Mouse (Mus musculus) cerebral cortex, adult 2 months (tissue): ENCODE results near the gene St6galnac5.

ENCODE experiments used
- WGBS: fragments of 180-500 bp; shearing (Covaris S2); methylation state at CpG from one replicate; pipeline ENCODE4 v1.1.7; 2018; 5-methylcytosine and 5-hydroxymethylcytosine counted together

Gene St6galnac5

DNA sequence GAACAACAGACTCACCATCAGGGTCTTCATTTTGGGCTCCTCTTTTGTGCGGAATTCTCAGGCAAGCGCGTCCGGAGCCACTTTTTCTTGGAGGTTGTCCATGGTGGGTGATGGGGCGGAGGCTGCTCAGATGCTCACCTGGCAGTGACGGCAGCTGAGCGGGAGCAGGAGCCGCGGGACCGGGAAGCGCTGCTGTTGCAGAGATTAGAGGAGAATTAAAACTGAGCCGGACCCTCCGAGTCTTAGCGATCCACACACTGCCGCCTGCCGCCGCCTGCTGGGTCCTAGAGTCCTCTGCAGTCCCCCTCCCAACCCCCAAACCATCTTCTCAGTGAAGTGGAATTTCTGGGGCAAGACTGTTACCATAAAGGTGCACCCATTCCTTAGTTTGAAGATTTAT lies at the start of gene St6galnac5:
St6galnac5 (minus strand) TSS at position 259 of the 400 bp plus-strand sequence.
- WGBS: 1% methylated on average over 17 of the region's 17 CpGs

DNA sequence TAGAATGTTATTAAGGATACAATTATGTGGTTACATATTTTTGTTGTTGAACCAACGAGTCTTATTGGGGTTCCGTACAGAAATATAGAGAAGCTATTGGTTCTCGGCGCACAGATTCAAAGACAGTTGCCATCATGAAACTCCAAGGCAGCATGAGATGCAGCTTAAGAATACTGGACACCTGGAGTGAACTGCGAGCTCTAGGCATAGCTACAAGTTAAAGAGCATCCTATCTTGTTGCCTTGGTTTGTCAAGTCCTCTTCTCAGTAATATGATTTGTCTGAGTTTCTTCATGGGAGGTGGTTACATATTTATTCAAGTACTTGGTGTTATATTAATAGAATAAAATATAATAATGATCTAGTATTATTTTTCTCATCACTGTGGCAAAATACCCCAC lies 48.7 kb upstream of the St6galnac5 start:
- 97% methylated on average over 5 of the region's 5 CpGs for WGBS

DNA sequence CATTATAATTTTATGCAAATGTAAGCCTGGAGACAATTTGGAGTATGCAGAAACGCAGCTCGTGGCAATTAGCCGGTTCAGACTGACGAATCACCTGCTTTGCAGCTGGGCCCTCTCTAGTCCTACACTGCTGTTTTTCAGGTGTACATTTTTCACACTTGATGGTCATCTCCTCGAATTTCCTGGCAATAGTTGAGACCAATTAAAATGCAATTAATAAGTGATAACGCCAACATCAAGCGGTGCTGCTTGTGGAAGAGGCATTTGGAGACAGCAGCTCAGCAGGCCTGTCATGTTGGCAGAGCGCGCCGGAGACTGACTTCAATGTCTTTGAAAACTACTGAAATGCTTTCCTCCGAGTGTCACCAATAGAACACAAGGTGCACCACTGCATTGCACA lies 42.0 kb upstream of the St6galnac5 start:
- 77% methylated on average over 11 of the region's 11 CpGs for WGBS

DNA sequence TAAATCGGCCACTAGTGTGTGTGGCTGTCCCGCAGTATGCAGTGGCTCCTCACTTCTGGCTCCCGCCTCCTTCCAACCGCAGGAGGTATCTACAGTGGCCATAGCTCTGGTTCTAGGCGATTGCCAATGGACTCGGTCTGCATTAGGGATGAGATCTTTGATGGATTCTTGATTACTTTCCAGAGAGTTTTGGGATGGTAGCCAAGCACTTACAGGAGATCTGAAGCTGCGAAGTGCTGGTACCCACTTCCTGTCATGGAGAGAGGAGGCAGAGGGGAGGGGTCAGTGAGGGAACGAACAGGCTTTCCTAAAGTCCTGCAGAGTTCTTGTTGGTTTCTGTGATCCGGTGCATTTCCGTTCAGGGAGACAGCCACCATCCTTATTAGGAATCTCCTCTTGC lies 36.0 kb upstream of the St6galnac5 start:
- 43% methylated on average over 10 of the region's 10 CpGs for WGBS

DNA sequence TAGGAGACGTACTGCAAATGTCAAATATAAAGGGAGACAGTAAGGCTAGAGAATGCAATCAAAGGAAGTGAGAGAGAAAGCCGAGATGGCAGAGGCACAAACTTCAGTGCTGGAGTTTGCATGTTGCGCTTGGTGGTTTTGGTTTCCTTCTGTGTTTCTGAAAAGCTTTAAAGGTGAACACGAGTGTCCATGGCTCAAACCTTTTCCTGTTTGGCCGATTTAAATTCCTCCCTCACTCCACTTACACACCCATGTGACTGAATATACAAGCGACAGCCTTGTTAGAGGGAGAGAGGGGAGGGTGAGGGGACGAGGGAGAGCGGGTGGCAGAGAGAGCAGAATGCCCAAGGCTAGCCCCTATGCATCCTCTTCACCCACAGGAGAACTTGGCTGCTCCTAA lies 34.3 kb upstream of the St6galnac5 start:
- 61% methylated on average over 8 of the region's 8 CpGs for WGBS

DNA sequence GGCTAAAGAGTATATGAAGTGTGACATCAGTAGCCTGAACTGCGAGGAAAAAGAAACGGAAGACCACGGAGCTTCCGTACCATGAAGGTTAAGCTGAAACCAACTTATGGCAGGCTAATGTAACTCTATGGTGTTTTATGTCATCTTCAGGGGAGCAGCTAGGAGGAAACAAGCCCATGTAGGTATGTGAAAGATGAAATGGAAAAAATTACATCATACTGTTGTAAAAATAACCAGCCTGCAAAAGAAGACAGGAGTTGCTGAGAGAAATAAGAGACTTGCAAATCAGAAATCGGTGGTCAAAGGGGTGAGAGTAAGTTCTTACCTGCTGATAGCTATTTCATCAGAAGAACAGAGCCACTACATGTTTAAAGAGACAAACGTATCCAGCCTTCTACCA lies 24.8 kb upstream of the St6galnac5 start:
- 87% methylated on average over 6 of the region's 6 CpGs for WGBS

DNA sequence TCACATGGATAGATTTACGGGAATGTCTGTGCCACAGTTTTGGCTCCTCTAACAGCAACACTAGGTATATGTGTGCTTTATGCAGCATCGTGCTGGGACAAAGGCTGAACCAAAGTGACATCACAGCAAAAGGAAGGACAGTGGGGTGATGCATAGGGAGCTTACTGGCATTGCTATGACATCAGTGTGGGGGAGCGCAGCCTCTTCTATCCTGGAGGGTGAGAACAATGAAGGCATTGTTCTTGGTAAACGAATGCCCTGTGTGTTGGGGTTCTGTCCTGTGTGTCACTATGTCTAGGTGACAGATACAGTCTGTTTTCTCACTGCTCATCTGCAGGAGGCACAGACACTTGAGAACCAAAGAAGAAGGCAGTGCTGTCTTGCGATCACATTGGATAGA lies 16.9 kb upstream of the St6galnac5 start:
- 66% methylated on average over 5 of the region's 5 CpGs for WGBS

DNA sequence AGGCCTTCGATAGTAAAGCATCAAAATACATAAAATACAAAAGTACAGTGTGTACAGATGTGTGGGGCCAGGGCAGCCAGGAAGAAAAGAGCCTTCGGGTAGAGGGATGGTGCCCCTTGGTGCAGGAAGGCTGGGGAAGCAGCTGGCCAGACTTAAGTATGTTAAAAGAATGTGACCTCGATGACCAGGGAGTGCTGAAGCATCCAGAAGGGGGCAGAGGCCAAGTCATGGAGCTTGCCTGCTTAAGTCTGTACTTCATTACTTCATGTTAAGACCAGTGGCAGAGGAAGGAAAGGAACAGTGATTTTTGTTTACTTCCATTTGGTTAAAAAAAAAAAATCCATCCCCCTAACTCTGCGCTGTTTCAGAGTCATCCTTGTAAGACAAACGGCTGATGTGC lies 16.1 kb upstream of the St6galnac5 start:
- WGBS: 73% methylated on average over 5 of the region's 5 CpGs

DNA sequence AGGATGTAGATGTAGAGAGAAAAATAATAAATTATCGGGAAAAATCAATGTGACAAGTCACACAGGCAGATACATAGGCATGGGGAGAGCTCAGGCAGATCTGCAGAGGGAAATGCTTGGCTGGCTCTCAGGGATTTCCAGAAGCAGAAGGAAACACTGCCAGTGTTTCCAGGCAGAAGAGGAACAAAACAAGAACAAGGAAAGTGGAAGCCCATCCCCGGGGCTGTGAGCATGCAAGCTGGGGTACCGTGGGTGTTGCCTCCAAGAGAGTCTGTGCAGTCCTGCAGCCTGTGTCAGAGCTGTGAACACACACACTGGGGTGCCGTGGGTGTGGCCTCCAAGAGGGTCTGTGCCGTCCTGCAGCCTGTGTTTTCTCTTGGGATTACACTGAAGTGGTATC lies 11.6 kb upstream of the St6galnac5 start:
- WGBS: 43% methylated on average over 5 of the region's 5 CpGs

DNA sequence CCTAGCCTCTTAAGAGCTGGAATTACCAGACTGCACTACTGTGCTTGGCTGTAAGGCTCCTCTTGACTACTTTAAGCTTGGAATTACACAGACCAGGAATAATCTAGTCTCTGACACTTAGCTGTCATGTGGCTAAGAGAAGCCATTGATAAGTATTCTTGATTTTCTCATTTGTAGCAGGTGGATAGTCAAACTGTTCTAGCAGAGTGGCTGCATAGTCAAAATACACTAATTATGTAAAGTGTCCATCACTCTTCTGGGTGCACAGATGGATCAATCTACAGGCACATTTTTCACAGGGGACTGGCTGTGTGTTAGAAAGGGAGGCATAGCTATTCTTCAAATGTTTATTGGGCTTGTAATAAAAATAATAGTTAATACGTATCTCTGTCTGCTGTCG lies 8.7 kb upstream of the St6galnac5 start:
- 94% methylated on average over 2 of the region's 2 CpGs for WGBS

DNA sequence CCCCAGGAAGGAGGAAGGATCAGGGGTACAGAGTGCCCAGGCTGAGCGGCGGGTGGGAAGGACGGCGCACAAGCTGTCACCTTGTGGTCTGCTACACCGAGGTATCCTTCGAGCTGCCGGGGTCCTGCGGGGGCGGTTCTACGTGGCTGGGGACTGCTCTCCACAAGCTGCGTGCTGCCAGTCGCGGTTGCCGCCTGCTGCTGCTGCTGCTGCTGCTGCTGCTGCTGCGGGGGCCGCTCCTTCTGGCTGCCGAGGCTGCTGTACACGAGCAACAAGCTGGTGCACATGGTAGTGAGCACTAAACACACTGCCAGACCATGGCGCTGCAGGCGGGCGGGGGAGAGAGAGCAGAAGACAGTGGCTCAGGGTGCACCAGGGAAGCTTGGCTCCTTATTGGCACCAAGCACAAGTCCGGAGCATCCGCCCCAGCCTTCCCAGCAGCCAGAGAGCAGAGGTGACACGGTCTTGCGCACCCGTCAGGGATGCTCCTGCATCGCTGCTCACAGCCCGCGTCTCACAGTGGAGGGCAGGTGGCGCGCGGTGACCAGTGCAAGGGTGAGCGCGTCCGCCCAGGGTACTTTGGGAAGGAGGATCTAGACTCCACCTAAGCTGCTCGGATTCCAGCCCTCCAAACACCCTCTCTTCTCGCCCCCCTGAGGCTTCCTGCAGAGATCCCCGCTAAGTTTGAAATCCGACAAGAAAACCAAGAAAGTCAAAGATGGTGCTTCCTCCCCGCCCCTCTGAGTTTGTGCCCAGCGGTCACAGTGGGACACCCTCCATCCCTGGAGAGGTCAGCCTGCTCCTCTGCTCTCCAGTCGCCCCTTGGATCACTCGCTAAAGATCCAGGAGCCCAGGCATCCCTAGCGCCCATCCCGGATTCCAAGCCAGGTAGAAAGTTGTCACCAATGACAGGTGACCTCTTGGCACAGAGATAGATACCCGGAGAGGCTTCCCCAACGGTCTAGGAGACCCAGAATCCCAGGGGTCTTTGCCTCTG lies 770 bp downstream of the St6galnac5 start:
- 1% methylated on average over 47 of the region's 47 CpGs for WGBS

DNA sequence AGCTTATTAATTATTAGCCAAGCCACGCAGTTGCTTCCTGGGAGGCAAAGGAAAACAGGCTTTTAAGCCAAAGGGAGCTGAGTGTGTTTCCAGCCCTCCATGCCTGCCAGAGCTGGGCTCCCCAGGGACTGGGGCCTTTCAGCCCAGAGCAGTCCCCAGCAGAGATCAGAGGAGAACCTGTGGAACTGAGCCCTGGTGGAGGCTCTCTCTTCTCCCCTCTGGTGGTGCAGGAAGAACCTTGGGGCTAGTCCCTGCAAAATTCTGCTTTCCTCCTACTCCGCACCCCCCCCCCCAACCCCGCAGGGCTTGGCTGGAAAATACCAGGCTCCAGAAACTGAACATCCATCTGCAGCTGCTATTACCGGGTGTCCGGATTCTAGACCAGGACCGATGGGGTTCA lies 1.6 kb downstream of the St6galnac5 start:
- WGBS: 21% methylated on average over 6 of the region's 6 CpGs

DNA sequence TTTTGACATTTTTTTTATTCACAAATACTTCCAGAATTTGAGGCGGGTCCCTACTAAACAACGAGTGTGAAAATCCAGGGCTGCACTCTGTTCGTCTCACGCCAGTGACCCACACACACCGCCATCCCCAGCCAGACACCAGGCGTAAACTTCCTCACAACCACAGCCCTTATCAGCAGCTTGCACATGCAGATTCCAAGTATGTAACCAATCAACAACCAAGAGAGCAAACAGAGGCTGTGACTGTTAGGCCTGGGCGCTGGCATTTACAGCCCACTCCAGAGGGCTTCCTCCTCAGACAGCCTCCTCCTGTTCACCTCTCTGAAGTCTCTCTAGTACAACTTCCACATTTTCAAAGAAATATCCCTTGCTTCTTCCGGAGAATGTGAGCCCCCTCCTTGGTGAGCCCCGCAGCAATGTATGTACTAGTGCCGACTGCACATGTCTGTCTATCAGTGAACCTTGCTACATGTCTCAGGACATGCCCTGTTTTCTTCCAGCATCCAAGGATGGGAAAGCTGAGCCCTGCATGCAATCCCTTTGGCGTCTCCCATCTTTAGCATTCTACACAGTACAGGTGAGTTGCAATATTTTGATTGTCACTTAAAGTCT lies 2.5 kb downstream of the St6galnac5 start:
- 57% methylated on average over 11 of the region's 11 CpGs for WGBS

DNA sequence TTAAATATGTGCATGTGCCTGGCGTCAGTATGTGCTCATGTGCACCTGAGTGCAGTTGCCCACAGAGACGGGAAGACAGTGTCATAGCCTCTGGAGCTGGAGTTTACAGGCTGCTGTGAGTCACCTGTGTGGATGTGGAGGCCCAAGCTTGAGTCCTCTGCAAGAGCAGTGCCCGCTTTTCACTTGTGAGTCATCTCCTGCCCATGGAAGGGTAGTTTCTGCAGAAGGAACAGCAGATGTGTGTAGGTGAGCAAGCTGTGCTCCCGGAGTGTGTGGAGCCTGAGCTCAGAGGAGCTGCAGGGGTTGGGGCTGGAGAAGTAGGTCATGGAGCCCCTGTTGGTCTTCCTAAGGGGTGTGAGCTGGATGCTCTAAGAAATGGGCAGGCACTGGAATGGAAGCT lies 10.7 kb downstream of the St6galnac5 start:
- 49% methylated on average over 4 of the region's 4 CpGs for WGBS

DNA sequence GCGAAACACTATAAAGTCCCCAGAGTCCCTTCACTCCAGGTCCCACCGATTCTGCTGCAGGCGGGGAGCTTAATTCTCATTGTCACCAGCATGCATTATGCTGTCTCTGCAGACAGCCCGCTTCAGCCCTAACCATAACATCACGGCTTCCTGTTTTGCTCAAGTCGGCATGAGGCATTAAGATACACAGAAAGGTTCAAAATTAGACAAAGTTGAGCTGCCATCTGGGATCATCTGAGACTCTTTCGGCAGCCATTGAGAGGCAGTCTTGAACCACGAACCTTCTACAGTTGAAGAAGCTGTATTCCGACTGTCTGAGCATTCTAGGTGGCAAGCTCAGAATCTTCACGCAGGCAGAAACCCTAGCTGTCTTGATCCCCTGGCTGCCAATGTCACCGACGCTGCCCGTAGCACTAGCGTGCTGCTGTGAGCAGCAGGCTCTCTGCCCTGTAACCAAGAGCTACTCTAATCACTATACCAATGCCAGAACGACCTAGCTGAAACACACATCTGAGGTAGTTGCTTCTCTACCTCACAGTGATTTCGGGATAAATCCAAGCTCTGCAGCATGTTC lies 12.2 kb downstream of the St6galnac5 start:
- WGBS: 47% methylated on average over 16 of the region's 16 CpGs

DNA sequence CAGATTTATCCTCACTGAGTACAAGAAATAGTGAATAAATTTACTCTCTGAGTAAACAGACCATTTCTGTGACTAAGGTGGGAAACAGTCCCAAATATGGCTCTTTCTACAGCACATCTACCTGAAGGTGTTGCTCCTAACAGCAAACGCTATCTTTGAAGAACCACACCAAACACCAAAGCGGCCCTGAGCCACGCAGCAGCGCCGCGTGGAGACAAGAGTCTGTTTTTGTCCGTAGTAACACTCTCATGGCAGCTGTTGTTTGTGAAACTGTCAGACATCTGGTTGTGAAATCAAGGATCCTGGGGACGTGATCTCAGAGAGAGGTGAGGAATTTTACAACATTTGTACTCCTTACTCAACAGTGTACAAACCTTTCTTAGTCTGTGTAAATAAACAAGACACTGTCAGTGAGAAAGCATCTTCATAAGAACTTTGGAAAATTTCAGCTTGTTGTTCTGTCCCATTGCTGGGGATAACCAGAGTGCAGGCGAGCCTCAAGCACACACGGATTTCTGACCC lies 20.1 kb downstream of the St6galnac5 start:
- 81% methylated on average over 10 of the region's 10 CpGs for whole genome bisulfite sequencing

DNA sequence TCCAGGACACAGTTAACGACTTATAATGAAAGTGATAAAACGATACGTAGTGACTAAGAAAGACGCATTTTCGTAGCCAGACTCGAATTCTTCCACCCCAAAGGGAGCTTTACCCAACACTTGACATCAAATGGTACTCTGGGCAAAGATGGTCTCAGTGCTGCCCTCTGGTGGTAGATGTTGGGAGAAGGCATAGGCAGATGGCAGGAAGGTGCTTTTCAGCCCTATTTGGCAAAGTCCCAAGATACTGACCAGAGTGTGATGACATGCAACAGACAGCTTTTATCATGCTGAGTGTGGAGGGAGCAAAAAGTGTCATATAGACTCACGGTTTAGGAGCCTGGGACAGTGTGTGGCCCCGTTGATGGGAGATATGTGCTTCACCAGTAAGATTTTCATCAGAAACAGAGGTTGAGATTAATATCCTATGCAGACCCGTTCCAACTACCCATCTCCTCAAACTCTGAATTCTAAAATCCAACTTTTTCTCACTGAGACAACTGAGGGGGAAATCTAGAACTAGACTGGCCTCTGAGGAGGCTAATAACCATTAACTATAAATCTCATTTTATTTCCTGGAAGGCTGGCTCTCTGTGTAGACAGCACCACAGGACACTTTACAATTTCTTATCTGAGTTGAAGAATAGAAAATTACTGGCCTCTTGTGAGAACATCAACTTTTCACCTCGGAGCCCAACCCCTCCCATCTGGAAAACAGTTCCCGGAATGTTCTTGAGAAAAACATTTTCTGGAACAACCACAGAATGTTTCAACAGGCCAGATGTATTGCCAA lies 23.5 kb downstream of the St6galnac5 start:
- WGBS: 70% methylated on average over 11 of the region's 11 CpGs

DNA sequence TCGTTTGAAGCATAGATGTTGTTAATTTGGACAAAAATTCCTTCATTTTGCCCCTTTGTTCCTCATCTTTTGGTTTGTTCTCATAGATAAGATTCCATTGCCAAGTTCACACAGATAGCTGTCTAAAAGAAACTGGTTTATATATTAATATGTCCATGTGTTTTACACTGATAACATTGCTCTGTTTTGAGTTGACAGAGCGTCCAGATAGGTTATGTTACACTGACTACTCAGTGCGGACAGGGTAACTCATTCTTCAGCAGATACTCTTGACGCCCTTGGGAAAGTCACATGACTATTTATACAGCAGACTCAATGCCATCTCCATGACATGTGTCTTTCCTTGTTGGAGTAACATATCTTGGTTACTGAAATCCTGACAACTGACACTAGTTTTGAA lies 25.3 kb downstream of the St6galnac5 start:
- 86% methylated on average over 4 of the region's 4 CpGs for WGBS

DNA sequence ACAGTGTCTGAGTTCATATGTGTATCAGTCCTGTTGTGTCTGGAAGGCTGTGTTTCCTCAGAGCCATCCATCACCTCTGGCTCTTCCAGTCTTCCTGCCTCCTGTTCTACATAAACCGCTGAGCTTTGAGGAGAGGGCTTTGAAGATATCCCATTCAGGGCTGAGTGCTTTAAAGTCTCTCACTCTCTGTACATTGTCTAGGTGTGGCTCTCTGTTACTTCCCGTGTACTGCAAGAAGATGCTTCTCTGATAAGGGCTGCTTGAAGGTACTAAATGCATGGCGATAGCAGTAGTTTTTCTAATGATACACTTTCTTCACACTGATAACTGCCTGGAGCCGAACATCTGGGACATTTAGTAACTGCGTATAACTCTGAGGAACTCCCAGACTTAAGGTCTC lies 26.0 kb downstream of the St6galnac5 start:
- 84% methylated on average over 5 of the region's 5 CpGs for WGBS

DNA sequence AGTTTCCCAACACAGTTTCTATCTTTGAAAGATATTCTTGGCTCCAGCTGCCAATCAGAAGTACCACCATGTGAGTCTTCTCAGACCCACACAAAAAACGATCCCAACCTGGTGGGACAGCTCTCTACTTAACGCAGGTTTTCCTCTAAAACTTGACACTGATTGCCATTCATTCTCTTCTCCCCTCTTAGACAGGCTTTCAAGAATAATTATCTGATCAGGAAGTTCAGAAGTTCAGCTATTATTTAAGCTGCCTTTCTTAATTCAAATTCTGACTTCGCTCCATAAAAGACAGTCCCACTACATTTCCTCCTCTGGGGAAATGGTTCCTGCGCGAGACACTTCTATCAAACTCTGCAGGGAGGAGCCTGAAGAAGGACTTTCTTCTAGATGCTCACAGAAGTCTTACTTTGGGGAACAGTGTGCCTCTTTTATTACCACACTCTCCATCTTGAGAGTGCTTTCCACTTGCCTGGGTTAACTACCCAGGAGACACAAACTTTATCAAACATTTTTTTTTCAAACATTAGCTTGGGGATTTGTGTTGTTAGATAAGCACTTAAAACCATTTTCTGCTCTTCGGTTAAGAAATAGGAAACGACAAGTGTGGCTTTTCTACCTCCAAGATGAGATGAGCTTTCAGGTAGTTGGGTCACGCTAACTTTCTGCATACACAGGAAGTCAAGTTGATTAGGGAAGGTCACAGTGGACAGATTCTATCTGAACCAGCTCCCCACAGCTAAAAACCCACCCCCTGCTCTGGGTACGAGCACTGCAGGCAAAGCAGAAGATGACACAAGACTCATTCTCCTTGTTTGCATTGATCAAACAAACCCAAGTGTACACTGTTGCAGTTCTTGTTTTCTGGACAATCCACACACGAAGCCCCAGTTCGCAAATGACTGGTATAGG lies 30.2 kb downstream of the St6galnac5 start:
- WGBS: 77% methylated on average over 11 of the region's 11 CpGs

DNA sequence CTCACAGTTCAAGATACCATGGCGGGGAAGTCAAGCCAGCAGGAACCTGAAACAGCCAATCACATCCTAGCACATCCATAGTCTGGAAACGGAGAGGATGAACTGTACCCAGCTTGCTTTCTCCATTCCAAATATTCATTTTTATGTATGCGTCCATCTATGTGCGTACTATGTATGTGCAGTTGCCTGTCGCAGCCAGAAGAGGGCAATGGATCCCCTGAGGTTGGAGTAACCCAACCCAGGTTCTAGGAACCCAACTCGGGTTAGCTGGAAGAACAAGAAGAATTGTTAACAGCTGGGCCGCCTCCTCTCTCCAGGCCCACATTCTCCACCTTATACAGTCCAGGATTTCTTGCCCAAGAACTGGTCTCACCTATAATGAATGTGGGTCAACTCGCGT lies 31.1 kb downstream of the St6galnac5 start:
- WGBS: 93% methylated on average over 9 of the region's 9 CpGs
